Mouse (Mus musculus) testis, adult 2 months (tissue): ENCODE results near the gene Ryr3.

ENCODE experiments used
- CTCF ChIP-seq: fragments of 200-500 bp; IDR thresholded peaks from 2 replicates; pipeline ENCODE4 v1.5.1; 2012; ENCODE audit warnings: low read depth, mild to moderate bottlenecking, inconsistent platforms, low read length, moderate library complexity; ENCODE audit not compliant: control insufficient read depth, insufficient read depth, insufficient replicate concordance
- POLR2A ChIP-seq: fragments of 200-500 bp; IDR thresholded peaks from 2 replicates; pipeline ENCODE4 v1.6.1; 2012; ENCODE audit warnings: low read depth, mild to moderate bottlenecking, inconsistent platforms, low read length, moderate library complexity; ENCODE audit not compliant: control insufficient read depth

DNA sequence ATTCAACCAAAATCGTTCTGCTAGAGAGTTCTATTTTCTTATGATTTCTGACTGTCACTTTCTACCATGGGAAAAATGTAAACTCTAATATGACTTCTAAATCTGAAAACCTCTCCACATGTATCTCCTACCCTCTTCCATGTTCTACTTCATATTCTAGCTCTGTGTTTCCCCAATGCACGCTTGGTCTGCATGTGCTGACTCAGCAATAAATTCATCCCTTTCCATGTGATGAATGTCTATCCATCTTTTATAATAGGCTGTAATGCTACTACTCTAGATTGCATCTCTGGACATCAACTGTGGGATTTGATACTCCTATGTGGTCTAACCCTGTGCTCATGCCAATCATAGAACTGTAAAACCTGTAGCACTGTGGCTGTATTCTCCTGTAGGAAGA, 458.2 kb downstream of the Ryr3 start:
- TF ChIP-seq POLR2A = no peak
- TF ChIP-seq CTCF = no peak
